Mouse (Mus musculus) forebrain, embryonic 14.5 days (tissue): ENCODE results near the gene Msantd2. TPM values are rescaled to one million over a fixed set of nuclear protein-coding genes. Genes with fewer than 3 reads are reported as not detected.

Source experiments
- ATAC-seq: fragments of 200-750 bp; cut with Nextera tagmentation; 2 replicates; pipeline ENCODE4 v1.8.0; 2017; ENCODE audit warnings: mild to moderate bottlenecking, moderate library complexity
- DNase-seq: peaks from one replicate; pipeline ENCODE4 v3.0.0-alpha.2; 2015; ENCODE audit warnings: low spot score
- H3K27ac ChIP-seq: fragments of 300-500 bp; sonication (generic); 2 replicates; pipeline ENCODE4 v1.5.1; 2014; ENCODE audit warnings: low read depth, mild to moderate bottlenecking, control low read depth, low read length, moderate library complexity
- H3K27me3 ChIP-seq: fragments of 300-500 bp; sonication (generic); replicated peaks from 2 replicates; pipeline ENCODE4 v1.6.1; 2014; ENCODE audit warnings: low read length, control low read depth, mixed read lengths; ENCODE audit not compliant: control insufficient read depth, insufficient read depth
- H3K36me3 ChIP-seq: fragments of 300-500 bp; sonication (generic); 2 replicates; pipeline ENCODE4 v1.6.1; 2014; ENCODE audit warnings: low read length, control low read depth; ENCODE audit not compliant: control insufficient read depth, insufficient read depth
- H3K4me1 ChIP-seq: fragments of 300-500 bp; sonication (generic); 2 replicates; pipeline ENCODE4 v1.6.1; 2014; ENCODE audit warnings: antibody characterized with exemption, low read length, control low read depth; ENCODE audit not compliant: control insufficient read depth, insufficient read depth
- H3K4me2 ChIP-seq: fragments of 300-500 bp; sonication (generic); 2 replicates; pipeline ENCODE4 v1.6.1; 2014; ENCODE audit warnings: mild to moderate bottlenecking, control low read depth, low read length
- H3K4me3 ChIP-seq: fragments of 300-500 bp; sonication (generic); 2 replicates; pipeline ENCODE4 v1.5.1; 2014; ENCODE audit warnings: low read depth, low read length, control low read depth
- H3K9ac ChIP-seq: fragments of 300-500 bp; sonication (generic); 2 replicates; pipeline ENCODE4 v1.6.1; 2014; ENCODE audit warnings: mild to moderate bottlenecking, low read length, control low read depth, moderate library complexity
- H3K9me3 ChIP-seq: fragments of 300-500 bp; sonication (generic); replicated peaks from 2 replicates; pipeline ENCODE4 v1.6.1; 2016; ENCODE audit warnings: low read length, control low read depth, mixed read lengths; ENCODE audit not compliant: control insufficient read depth
- WGBS: fragments of 180-500 bp; shearing (Covaris S2); extraction: QIAGEN DNeasy Blood & Tissue Kit; methylation state at CpG from one replicate; pipeline ENCODE4 v1.1.7; 2014; 5-methylcytosine and 5-hydroxymethylcytosine counted together
- polyA plus RNA-seq: library from polyadenylated mRNA; unstranded; fragments of >200 nt; fragmentation: Nextera tagmentation; extraction: Ambion mirVana; gene quantifications from 2 replicates; pipeline ENCODE4 v1.2.1, GENCODE M21; 2014

The Msantd2 gene
- polyA plus RNA-seq, 1 experiment from 2014 or later, result 29.2 TPM

- Histone ChIP-seq H3K9me3 (no peaks in the 10 kb centered on the region), H3K9ac (peak within 1 kb of the TSS; percentile 54), H3K27ac (no peak within 1 kb of the TSS), H3K4me2 (peak within 1 kb of the TSS; percentile 90), H3K36me3 (no peaks in the 10 kb centered on the region), H3K4me3 (peak within 1 kb of the TSS; percentile 37), H3K4me1 (peaks cover 16% of the 10 kb centered on the region), H3K27me3 (peaks cover 30% of the 10 kb centered on the region)
- peak; percentile 95 for ATAC-seq
- peak; percentile 92 for DNase-seq
- WGBS, result 3% methylated on average over 31 of the region's 31 CpGs
Observed at GRCm38 (mm10) chr9:37552536-37553293, 63.6 kb downstream of the Msantd2 start, which contains the start of gene Nrgn. Gene Nrgn, minus strand, starts transcription at chr9:37552904.

- Histone ChIP-seq H3K9ac (no peak overlapping the region), H3K9me3 (no peaks in the 10 kb centered on the region), H3K27me3 (peaks cover 21% of the 10 kb centered on the region), H3K4me2 (no peak overlapping the region), H3K4me1 (peaks cover 16% of the 10 kb centered on the region), H3K36me3 (no peaks in the 10 kb centered on the region), H3K27ac (no peak overlapping the region), H3K4me3 (no peak overlapping the region)
- ATAC-seq, result no peak
- 91% methylated on average over 1 of the region's 1 CpGs for WGBS
- no peak for DNase-seq
Observed at GRCm38 (mm10) chr9:37554279-37554678, 65.2 kb downstream of the Msantd2 start.

GRCm38 (mm10) chr9:37554838-37555748 is 66.0 kb downstream of the Msantd2 start, which contains the start of gene Siae:
Gene Siae, plus strand, starts transcription at chr9:37555698.
- DNase-seq (no peak), ATAC-seq (no peak)
- 22% methylated on average over 7 of the region's 7 CpGs for WGBS
- H3K9ac ChIP-seq, result 0 out of 2 replicates have a peak within 1 kb of the TSS, but pooled peaks have one; percentile 17
- no peak within 1 kb of the TSS for H3K27ac ChIP-seq
- H3K36me3 ChIP-seq, result no peaks in the 10 kb centered on the region
- no peak within 1 kb of the TSS for H3K4me3 ChIP-seq
- H3K4me1 ChIP-seq, result peaks cover 16% of the 10 kb centered on the region
- no peaks in the 10 kb centered on the region for H3K9me3 ChIP-seq
- peaks cover 21% of the 10 kb centered on the region for H3K27me3 ChIP-seq
- no peak within 1 kb of the TSS for H3K4me2 ChIP-seq

GRCm38 (mm10) chr9:37556366-37556765 is 67.2 kb downstream of the Msantd2 start:
- Histone ChIP-seq H3K27ac (no peak overlapping the region), H3K4me3 (no peak overlapping the region), H3K9ac (no peak overlapping the region), H3K4me1 (peaks cover 16% of the 10 kb centered on the region), H3K4me2 (no peak overlapping the region), H3K36me3 (no peaks in the 10 kb centered on the region), H3K9me3 (no peaks in the 10 kb centered on the region), H3K27me3 (peaks cover 15% of the 10 kb centered on the region)
- no peak for ATAC-seq
- DNase-seq, result no peak
- 82% methylated on average over 3 of the region's 3 CpGs for WGBS

GRCm38 (mm10) chr9:37560617-37561016 is 71.5 kb downstream of the Msantd2 start:
- H3K9me3 ChIP-seq, result no peaks in the 10 kb centered on the region
- 93% methylated on average over 2 of the region's 2 CpGs for WGBS

GRCm38 (mm10) chr9:37563805-37564204 is 74.7 kb downstream of the Msantd2 start:
- Histone ChIP-seq H3K4me3 (no peak overlapping the region), H3K9me3 (no peaks in the 10 kb centered on the region), H3K27me3 (no peaks in the 10 kb centered on the region), H3K9ac (no peak overlapping the region), H3K27ac (no peak overlapping the region), H3K4me1 (peaks cover 7% of the 10 kb centered on the region; the same call in 1 of the 2 replicates), H3K36me3 (no peaks in the 10 kb centered on the region), H3K4me2 (no peak overlapping the region)
- ATAC-seq (no peak), DNase-seq (no peak)
- WGBS, result 72% methylated on average over 1 of the region's 1 CpGs

More at GRCm38 (mm10) chr9:37560617-37561016, 71.5 kb downstream of the Msantd2 start:
- no peaks in the 10 kb centered on the region for H3K27me3 ChIP-seq
- H3K36me3 ChIP-seq, result no peaks in the 10 kb centered on the region
- no peak overlapping the region for H3K4me3 ChIP-seq
- H3K4me2 ChIP-seq, result no peak overlapping the region
- ATAC-seq, result no peak
- no peak overlapping the region for H3K27ac ChIP-seq
- H3K4me1 ChIP-seq, result no peaks in the 10 kb centered on the region
- H3K9ac ChIP-seq, result no peak overlapping the region
- no peak for DNase-seq

GRCm38 (mm10) chr9:37567019-37567418 is 77.9 kb downstream of the Msantd2 start:
- Histone ChIP-seq H3K27ac (no peak overlapping the region), H3K4me3 (no peak overlapping the region), H3K9ac (no peak overlapping the region), H3K36me3 (no peaks in the 10 kb centered on the region), H3K4me1 (peaks cover 7% of the 10 kb centered on the region; the same call in 1 of the 2 replicates), H3K27me3 (no peaks in the 10 kb centered on the region), H3K9me3 (no peaks in the 10 kb centered on the region), H3K4me2 (no peak overlapping the region)
- no peak for ATAC-seq
- no peak for DNase-seq
- 93% methylated on average over 2 of the region's 2 CpGs for whole genome bisulfite sequencing

GRCm38 (mm10) chr9:37567454-37567853 is 78.3 kb downstream of the Msantd2 start:
- Histone ChIP-seq H3K27me3 (no peaks in the 10 kb centered on the region), H3K27ac (no peak overlapping the region), H3K9me3 (no peaks in the 10 kb centered on the region), H3K4me2 (no peak overlapping the region), H3K36me3 (no peaks in the 10 kb centered on the region), H3K4me3 (no peak overlapping the region), H3K9ac (no peak overlapping the region), H3K4me1 (peaks cover 7% of the 10 kb centered on the region; the same call in 1 of the 2 replicates)
- DNase-seq (no peak), ATAC-seq (no peak)
- 56% methylated on average over 5 of the region's 5 CpGs for WGBS
